9 mouse cellular contexts compared by ENCODE assay signal in the genomic region with DNA sequence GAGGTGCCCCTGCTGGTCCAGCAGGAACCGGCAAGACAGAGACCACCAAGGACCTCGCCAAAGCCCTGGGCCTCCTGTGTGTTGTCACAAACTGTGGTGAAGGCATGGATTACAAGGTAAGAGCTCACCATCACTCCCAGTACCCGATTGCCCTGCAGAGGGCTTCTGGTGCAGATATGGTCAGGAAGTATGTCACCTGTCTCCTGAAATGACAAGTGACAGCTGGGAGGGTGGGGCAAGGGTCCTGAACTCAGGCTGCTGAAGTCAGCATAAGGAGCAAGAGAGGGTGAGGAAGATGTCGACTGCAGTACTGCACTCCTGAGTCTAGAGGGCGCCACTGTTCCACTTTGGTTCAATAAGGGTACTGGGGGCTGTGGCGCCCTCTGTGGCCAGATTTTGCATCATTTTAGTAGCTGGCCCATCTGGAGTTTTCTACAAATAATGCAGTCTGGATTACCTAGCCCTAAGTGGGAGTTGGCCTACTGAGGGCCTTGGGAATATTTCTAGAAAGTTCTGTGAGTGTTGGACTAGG. TPM values are rescaled to one million over a fixed set of nuclear protein-coding genes. Genes with fewer than 3 reads are reported as not detected.
DNase-seq lines count a peak whose midpoint lies in the region; ATAC-seq and TF ChIP-seq lines count a peak whose summit lies in the region.
"Had no signal": no experiment of that assay in that cellular context is flagged by ENCODE, and none has a peak within 500 bp of the region (broad histone marks: within the 10 kb centered on the region; RNA-seq: fewer than 3 reads in every experiment).

No protein-coding gene starts in this region.

- no peaks in the 10 kb centered on the region for H3K27me3 ChIP-seq in heart, postnatal 0 days (ENCODE audit: control insufficient read depth, insufficient read depth, low read length)
- no peaks in the 10 kb centered on the region for H3K27me3 ChIP-seq in heart, embryonic 11.5 days (ENCODE audit: control insufficient read depth, insufficient read depth, low read length)
- H3K27me3 ChIP-seq: neural tube, embryonic 13.5 days had no signal

- H3K9ac ChIP-seq in heart, postnatal 0 days (replicated peaks; ENCODE audit: low read depth, low read length): no peak overlapping the region
- H3K9ac ChIP-seq in heart, embryonic 11.5 days (ENCODE audit: low read depth, low read length): no peak overlapping the region
- H3K9ac ChIP-seq: neural tube, embryonic 13.5 days had no signal

- no peak overlapping the region for H3K27ac ChIP-seq in heart, postnatal 0 days (ENCODE audit: low read depth)
- H3K27ac ChIP-seq in heart, embryonic 11.5 days (ENCODE audit: low read depth, low read length): no peak overlapping the region
- H3K27ac ChIP-seq: neural tube, embryonic 13.5 days had no signal

- TF ChIP-seq EP300 in heart, postnatal 0 days (IDR thresholded peaks at IDR 0.05; ENCODE audit: low read depth): no peak

- H3K36me3 ChIP-seq in heart, postnatal 0 days (replicated peaks; ENCODE audit: control insufficient read depth, insufficient read depth, low read length): no peaks in the 10 kb centered on the region
- no peaks in the 10 kb centered on the region for H3K36me3 ChIP-seq in heart, embryonic 11.5 days (ENCODE audit: control insufficient read depth, insufficient read depth, low read length)
- H3K36me3 ChIP-seq: neural tube, embryonic 13.5 days had no signal

- no peaks in the 10 kb centered on the region for H3K4me1 ChIP-seq in heart, postnatal 0 days (ENCODE audit: control insufficient read depth, insufficient read depth)
- no peaks in the 10 kb centered on the region for H3K4me1 ChIP-seq in heart, embryonic 11.5 days (ENCODE audit: control insufficient read depth, insufficient read depth, low read length)
- H3K4me1 ChIP-seq: neural tube, embryonic 13.5 days had no signal

- no peak overlapping the region for H3K4me2 ChIP-seq in heart, postnatal 0 days (ENCODE audit: low read depth, low read length)
- H3K4me2 ChIP-seq in heart, embryonic 11.5 days: no peak overlapping the region
- H3K4me2 ChIP-seq: neural tube, embryonic 13.5 days had no signal

- H3K4me3 ChIP-seq in heart, postnatal 0 days (ENCODE audit: low read depth, low read length): no peak overlapping the region
- H3K4me3 ChIP-seq in heart, embryonic 11.5 days (ENCODE audit: low read depth, low read length): no peak overlapping the region
- H3K4me3 ChIP-seq: neural tube, embryonic 13.5 days had no signal

- ATAC-seq in heart, postnatal 0 days (ENCODE audit: insufficient read depth, low read depth): no peak
- no peak for ATAC-seq in heart, embryonic 11.5 days (replicated peaks; ENCODE audit: insufficient number of reproducible peaks, low FRiP score, low TSS enrichment)

- TF ChIP-seq CTCF in heart, postnatal 0 days (IDR thresholded peaks at IDR 0.05; ENCODE audit: low read depth): peak; percentile 62

- peak; percentile 12 for DNase-seq in heart, postnatal 0 days (ENCODE audit: low spot score)
- peak; percentile 43 to 72 for DNase-seq in CD8-positive naive resting alpha-beta T cell, adult 2 months (ENCODE audit: low read depth in 2 of 2, low spot score in 2 of 2)
- DNase-seq in c-Kit-negative CD71-positive TER-119-positive erythroid progenitor cells, embryonic 14.5 days (ENCODE audit: low read depth, low spot score): peak; percentile 16
- peak; percentile 19 to 21 for DNase-seq in frontal cortex, postnatal 10 days (ENCODE audit: low spot score in 2 of 2)
- peak; percentile 67 for DNase-seq in layer of hippocampus, adult 9-10 months (ENCODE audit: low spot score)
- DNase-seq in lung, postnatal 4 days: peak; percentile 54 to 69
- peak; percentile 64 for DNase-seq in thymus, postnatal 14 days

- WGBS in heart, postnatal 0 days: 58% methylated on average over 6 of the region's 6 CpGs
- WGBS in heart, embryonic 11.5 days (ENCODE audit: insufficient replicate concordance): 65% methylated on average over 6 of the region's 6 CpGs

- H3K9me3 ChIP-seq in heart, postnatal 0 days (replicated peaks; ENCODE audit: control insufficient read depth, low read length): no peaks in the 10 kb centered on the region
- H3K9me3 ChIP-seq in heart, embryonic 11.5 days (replicated peaks; ENCODE audit: control insufficient read depth, low read length): no peaks in the 10 kb centered on the region
- H3K9me3 ChIP-seq: neural tube, embryonic 13.5 days had no signal

RNA-seq across cellular contexts. Expression of a gene that starts 52.4 kb away (rescaled TPM):
- not detected in 2 replicates for total RNA-seq in heart, postnatal 0 days (2014; rRNA removed; ENCODE audit: low replicate concordance)
- polyA plus RNA-seq in heart, postnatal 0 days (2015; fragmentation: Nextera tagmentation; extraction: Ambion mirVana): 0.01 and 0.08 TPM in 2 replicates
- polyA plus RNA-seq in heart, embryonic 11.5 days (2014; fragmentation: Nextera tagmentation; extraction: Ambion mirVana): 0.03 and 0.04 TPM in 2 replicates

Comparison
In these comparisons a context has a peak if more than half of its experiments do, and no peak if none do; other contexts are left out.
1. DNase-seq: peak in every context shown above with its lines; median percentile 67 in layer of hippocampus, adult 9-10 months; 64 in thymus, postnatal 14 days; 62 in lung, postnatal 4 days; 58 in CD8-positive naive resting alpha-beta T cell, adult 2 months; 20 in frontal cortex, postnatal 10 days; 16 in c-Kit-negative CD71-positive TER-119-positive erythroid progenitor cells, embryonic 14.5 days; 12 in heart, postnatal 0 days.